Mouse (Mus musculus): ENCODE results near the gene Gm49320.
A peak's percentile ranks its signal among the peaks of the same experiment; 100 is the strongest.

Gm49320 gene

DNA sequence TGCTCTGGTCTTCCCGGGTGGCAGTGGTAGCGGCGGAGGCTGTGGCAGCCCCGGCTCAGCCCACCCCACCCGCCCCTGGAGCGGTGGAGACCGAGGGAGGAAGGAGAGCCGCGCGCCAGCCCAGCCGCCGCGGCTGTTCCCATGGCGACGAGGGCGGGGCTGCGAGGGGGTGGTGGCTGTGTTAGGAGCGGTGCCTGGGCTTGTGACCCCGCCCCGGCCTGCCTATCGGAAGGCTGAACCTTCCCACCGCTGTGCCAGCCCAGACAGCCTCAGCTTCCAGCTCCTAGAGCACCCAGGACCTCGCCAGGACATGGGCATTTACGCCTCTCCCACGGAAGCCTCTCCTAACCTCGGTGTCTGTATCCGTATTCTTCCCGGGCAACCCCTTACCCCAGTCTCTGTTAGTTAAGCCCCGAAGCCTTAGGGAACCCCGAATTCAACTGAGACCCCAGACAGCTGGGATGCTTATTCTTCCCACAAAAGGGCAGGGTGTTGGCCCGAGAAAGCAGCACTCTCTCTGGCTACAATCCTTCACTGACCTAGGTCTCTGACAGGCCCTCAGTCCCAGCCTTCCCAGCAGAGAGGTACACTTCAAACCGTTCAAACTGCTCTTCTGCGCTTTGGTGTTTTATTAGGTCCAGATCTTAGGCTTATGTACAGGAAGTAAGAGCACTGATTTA, 20.6 kb downstream of the Gm49320 start, which contains the start of gene Ctxn1:
Gene Ctxn1, minus strand, starts transcription at position 150 of the 680 bp plus-strand sequence.
- DNase-seq (ENCODE audit: low read depth, low spot score): peak; percentile 91

DNA sequence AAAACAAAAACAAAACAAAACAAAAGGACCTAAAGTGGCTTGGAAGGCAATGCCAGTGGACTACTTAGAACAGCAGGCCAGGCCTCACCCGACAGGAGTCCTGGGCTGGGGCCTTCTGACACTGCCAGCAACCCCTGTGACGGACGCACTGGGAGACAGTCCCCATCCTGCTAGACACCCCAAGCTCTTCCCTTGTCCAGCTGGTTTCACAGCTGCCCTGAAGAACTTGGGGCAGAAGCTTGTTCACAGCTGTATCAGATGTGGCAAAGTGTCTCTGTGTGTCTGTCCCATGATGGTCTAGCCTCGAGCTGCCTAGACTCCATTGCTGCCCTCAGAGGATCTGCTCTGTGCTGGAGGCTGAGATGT, 21.1 kb downstream of the Gm49320 start:
- no peak for DNase-seq (ENCODE audit: low read depth, low spot score)

- no peak for DNase-seq (ENCODE audit: low read depth, low spot score)
Observed at GRCm38 (mm10) chr8:4263105-4263791, 24.6 kb downstream of the Gm49320 start.

- no peak for DNase-seq (ENCODE audit: low read depth, low spot score)
Observed at GRCm38 (mm10) chr8:4265160-4265914, 26.7 kb downstream of the Gm49320 start.

GRCm38 (mm10) chr8:4267627-4268026, 29.0 kb downstream of the Gm49320 start:
- no peak for DNase-seq (ENCODE audit: low read depth, low spot score)

GRCm38 (mm10) chr8:4269609-4270008, 30.9 kb downstream of the Gm49320 start:
- DNase-seq (ENCODE audit: low read depth, low spot score): no peak

DNA sequence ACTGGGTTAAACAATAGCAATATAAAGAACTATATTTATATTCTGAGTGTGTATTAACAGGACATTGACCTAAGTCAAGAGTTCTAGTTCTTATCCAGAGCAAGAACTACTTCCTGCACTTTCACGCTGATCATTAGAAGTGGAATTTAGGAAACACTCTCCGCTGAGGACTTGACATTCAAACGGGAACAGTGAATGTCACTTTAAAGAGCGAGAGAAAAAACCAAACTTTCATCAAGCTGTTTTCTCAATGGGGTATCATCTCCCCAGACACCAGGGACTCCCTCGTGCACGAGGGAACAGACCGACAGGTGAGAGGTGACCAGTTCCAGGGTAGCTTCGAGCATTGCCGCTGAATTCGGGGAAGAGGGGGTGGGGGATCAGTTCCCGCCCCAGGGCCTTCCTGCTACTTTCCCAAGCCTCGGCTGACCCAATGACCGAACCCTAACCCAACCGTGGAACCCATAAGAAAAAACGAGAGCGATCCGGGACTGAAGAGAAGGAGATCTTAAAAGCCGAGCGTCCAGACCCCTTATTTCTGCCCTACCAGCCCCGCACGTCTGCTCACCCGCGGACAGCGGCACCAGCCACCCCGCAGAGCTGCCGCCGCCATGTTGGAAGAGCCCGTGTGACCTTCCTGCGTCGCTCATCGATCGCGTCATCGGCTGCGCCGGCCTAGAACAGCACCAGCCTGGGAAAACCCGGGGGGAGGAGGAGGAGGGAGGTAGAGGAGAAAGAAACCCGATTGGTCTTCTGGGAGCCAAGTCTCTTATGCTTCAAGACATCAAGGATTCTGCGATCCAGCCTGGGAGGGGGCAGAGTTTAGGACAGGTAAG, 36.8 kb downstream of the Gm49320 start, which contains the start of gene Timm44:
Gene Timm44, minus strand, starts transcription at position 639 of the 836 bp plus-strand sequence.
- peak; percentile 96 for DNase-seq (ENCODE audit: low read depth, low spot score)

- no peak for DNase-seq (ENCODE audit: low read depth, low spot score)
Observed at GRCm38 (mm10) chr8:4276111-4276465, 37.4 kb downstream of the Gm49320 start.

DNA sequence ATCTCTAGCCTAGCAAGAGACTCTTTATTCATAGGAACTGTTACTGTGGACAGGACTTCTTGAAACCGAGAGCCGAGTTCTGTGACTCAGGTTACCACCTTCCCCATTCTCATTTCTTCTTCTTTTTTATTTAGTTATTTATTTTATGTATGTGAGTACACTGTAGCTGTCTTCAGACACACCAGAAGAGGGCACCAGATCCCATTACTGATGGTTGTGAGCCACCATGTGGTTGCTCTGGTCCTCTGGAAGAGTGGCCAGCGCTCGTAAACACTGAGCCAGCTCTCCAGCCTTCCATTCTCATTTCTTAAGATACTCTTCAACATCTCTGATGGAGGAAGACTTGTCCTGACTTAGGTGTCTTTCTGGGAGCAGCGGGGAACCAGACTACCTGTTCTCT, 54.1 kb downstream of the Gm49320 start:
- DNase-seq (ENCODE audit: low read depth, low spot score): no peak

GRCm38 (mm10) chr8:4297822-4298221, 59.2 kb downstream of the Gm49320 start:
- DNase-seq (ENCODE audit: low read depth, low spot score): no peak
